Mouse (Mus musculus): ENCODE measurements around the gene Hint3. TPM values are rescaled to one million over a fixed set of nuclear protein-coding genes. Genes with fewer than 3 reads are reported as not detected.
A peak's percentile ranks its signal among the peaks of the same experiment; 100 is the strongest.

Hint3 gene
- polyA plus RNA-seq, 1 experiment from 2014 or later, result 18.6 TPM

DNA sequence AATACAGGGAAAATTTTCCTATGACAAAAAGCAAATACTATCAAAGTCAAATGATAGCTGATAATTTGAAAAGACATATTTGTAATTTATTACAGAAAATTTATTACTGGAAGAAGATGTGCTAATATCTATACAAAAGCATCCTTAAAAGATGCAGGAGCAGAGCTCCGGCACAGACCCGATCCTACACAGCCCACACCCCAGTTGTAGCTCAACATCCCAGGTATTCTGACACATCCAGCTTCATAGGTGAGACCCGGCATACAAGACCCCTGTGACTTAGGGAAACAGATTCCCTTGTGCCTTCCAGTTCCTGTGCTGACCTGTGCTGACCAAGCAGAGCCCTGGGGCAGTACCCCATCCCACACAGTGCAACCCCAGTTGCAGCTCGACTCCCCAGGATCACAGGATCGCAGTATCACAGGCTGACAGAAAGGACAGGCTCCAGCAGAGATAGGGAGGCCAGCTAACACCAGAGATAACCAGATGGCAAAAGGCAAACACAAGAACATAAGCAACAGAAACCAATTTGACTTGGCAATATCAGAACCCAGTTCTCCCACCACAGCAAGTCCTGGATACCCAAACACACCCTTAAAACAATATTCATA lies 51.7 kb downstream of the Hint3 start:
- no peak overlapping the region for H3K4me2 ChIP-seq
- 78% methylated on average over 5 of the region's 5 CpGs for WGBS
- H3K27me3 ChIP-seq (replicated peaks; ENCODE audit: control insufficient read depth, insufficient read depth, low read length), result no peaks in the 10 kb centered on the region
- no peaks in the 10 kb centered on the region for H3K9me3 ChIP-seq (ENCODE audit: control insufficient read depth, low read length)
- H3K4me3 ChIP-seq (ENCODE audit: low read depth, low read length), result no peak overlapping the region
- H3K9ac ChIP-seq (ENCODE audit: low read depth, low read length), result no peak overlapping the region
- ATAC-seq (replicated peaks; ENCODE audit: low FRiP score) (peak; percentile 97), DNase-seq (ENCODE audit: low spot score) (no peak)
- H3K4me1 ChIP-seq (replicated peaks; ENCODE audit: control insufficient read depth, insufficient read depth, low read length), result no peaks in the 10 kb centered on the region
- no peak overlapping the region for H3K27ac ChIP-seq (ENCODE audit: low read depth, low read length)
- H3K36me3 ChIP-seq (ENCODE audit: control insufficient read depth, insufficient read depth, low read length), result peaks cover 7% of the 10 kb centered on the region; the same call in 1 of the 2 replicates

DNA sequence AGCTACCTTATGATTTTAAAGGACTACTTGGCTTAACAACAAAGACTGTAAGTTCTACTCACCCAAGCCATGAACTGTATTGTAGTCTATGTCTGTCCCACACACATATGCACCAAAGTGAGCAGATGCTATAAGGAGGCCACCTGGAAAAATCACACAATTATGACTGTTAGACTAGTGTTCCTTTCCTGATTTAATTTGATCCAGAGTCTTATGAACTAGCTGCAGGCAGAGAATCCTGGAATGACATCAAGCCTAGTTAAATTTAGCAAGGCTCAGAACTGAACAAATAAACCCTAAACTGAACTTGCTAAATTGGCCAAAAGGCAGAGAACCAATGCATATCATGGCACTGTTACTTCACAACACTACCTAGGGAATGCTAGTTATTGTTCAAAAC lies 63.1 kb downstream of the Hint3 start:
- Histone ChIP-seq H3K27ac (ENCODE audit: low read depth, low read length) (no peak overlapping the region), H3K27me3 (replicated peaks; ENCODE audit: control insufficient read depth, insufficient read depth, low read length) (no peaks in the 10 kb centered on the region), H3K36me3 (ENCODE audit: control insufficient read depth, insufficient read depth, low read length) (peaks cover 9% of the 10 kb centered on the region)

DNA sequence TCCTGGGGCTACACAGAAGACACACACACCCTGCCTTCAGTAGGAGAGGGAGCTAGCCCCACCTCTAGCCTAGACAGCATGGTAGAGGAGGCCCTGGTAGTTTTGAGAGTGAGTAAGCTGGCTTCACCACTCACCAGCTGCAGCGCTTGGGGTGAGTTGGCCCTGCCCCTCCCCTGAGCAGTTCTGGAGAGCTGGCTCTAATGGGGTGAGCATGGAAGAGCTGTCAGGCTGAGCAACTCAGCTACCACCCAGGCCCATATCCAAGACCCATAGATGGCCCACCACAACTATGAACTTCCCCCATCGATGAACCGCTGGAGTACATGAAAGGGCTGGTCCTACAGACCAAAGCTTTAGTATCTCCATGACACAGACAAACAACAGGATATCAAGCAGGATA lies 64.8 kb downstream of the Hint3 start:
- Histone ChIP-seq H3K36me3 (ENCODE audit: control insufficient read depth, insufficient read depth, low read length) (peaks cover 14% of the 10 kb centered on the region), H3K9ac (ENCODE audit: low read depth, low read length) (no peak overlapping the region), H3K4me2 (no peak overlapping the region), H3K27ac (ENCODE audit: low read depth, low read length) (no peak overlapping the region), H3K4me3 (ENCODE audit: low read depth, low read length) (no peak overlapping the region), H3K27me3 (replicated peaks; ENCODE audit: control insufficient read depth, insufficient read depth, low read length) (no peaks in the 10 kb centered on the region), H3K4me1 (replicated peaks; ENCODE audit: control insufficient read depth, insufficient read depth, low read length) (no peaks in the 10 kb centered on the region), H3K9me3 (ENCODE audit: control insufficient read depth, low read length) (no peaks in the 10 kb centered on the region)
- peak; percentile 53 for ATAC-seq (replicated peaks; ENCODE audit: low FRiP score)
- WGBS, result 79% methylated on average over 3 of the region's 3 CpGs
- DNase-seq (ENCODE audit: low spot score), result no peak

More for the DNA sequence above, 63.1 kb downstream of the Hint3 start:
- H3K4me2 ChIP-seq, result no peak overlapping the region
- H3K9ac ChIP-seq (ENCODE audit: low read depth, low read length), result no peak overlapping the region
- no peak overlapping the region for H3K4me3 ChIP-seq (ENCODE audit: low read depth, low read length)
- DNase-seq (ENCODE audit: low spot score) (no peak), ATAC-seq (replicated peaks; ENCODE audit: low FRiP score) (no peak)
- H3K4me1 ChIP-seq (replicated peaks; ENCODE audit: control insufficient read depth, insufficient read depth, low read length), result no peaks in the 10 kb centered on the region
- no peaks in the 10 kb centered on the region for H3K9me3 ChIP-seq (ENCODE audit: control insufficient read depth, low read length)

Other genes with a start within 250 kb of the Hint3 start
- gene Trmt11, start 28.9 kb downstream of the Hint3 start, polyA plus RNA-seq (2014; fragmentation: Nextera tagmentation; extraction: Ambion mirVana), result 38.3 and 40.9 TPM in 2 replicates
- gene Ncoa7, start 173.7 kb upstream of the Hint3 start, polyA plus RNA-seq (2014; fragmentation: Nextera tagmentation; extraction: Ambion mirVana), result 11.2 and 12.1 TPM in 2 replicates
- 0.77 and 0.93 TPM in 2 replicates for gene Hey2, start 213.2 kb upstream of the Hint3 start, polyA plus RNA-seq (2014; fragmentation: Nextera tagmentation; extraction: Ambion mirVana)

Measured in liver, embryonic 11.5 days (tissue).